Mouse (Mus musculus) intestine, embryonic 14.5 days (tissue): ENCODE data around the gene Ptprn2. TPM values are rescaled to one million over a fixed set of nuclear protein-coding genes. Genes with fewer than 3 reads are reported as not detected.

Experiments
- ATAC-seq: fragments of 200-750 bp; cut with Nextera tagmentation; replicated peaks from 2 replicates; pipeline ENCODE4 v1.8.0; 2017; ENCODE audit warnings: low read depth, moderate number of reproducible peaks, moderate TSS enrichment, moderate library complexity; ENCODE audit not compliant: low FRiP score, low TSS enrichment
- DNase-seq: peaks from one replicate; pipeline ENCODE4 v3.0.0-alpha.2; 2018; ENCODE audit warnings: low spot score
- H3K27ac ChIP-seq: fragments of 300-500 bp; sonication (generic); 2 replicates; pipeline ENCODE4 v1.5.1; 2014; ENCODE audit warnings: low read depth, mild to moderate bottlenecking, control low read depth
- H3K27me3 ChIP-seq: fragments of 300-500 bp; sonication (generic); replicated peaks from 2 replicates; pipeline ENCODE4 v1.6.1; 2014; ENCODE audit warnings: low read length, control low read depth; ENCODE audit not compliant: control insufficient read depth, insufficient read depth
- H3K36me3 ChIP-seq: fragments of 300-500 bp; sonication (generic); 2 replicates; pipeline ENCODE4 v1.6.1; 2014; ENCODE audit warnings: low read length, control low read depth; ENCODE audit not compliant: control insufficient read depth, insufficient read depth
- H3K4me1 ChIP-seq: fragments of 300-500 bp; sonication (generic); replicated peaks from 2 replicates; pipeline ENCODE4 v1.6.1; 2014; ENCODE audit warnings: low read length, control low read depth, mixed read lengths; ENCODE audit not compliant: control insufficient read depth, insufficient read depth
- H3K4me2 ChIP-seq: fragments of 300-500 bp; sonication (generic); 2 replicates; pipeline ENCODE4 v1.6.1; 2014; ENCODE audit warnings: low read length
- H3K4me3 ChIP-seq: fragments of 300-500 bp; sonication (generic); 2 replicates; pipeline ENCODE4 v1.5.1; 2014; ENCODE audit warnings: low read depth, low read length, control low read depth, mixed read lengths
- H3K9ac ChIP-seq: fragments of 300-500 bp; sonication (generic); 2 replicates; pipeline ENCODE4 v1.6.1; 2014; ENCODE audit warnings: mild to moderate bottlenecking, low read length
- H3K9me3 ChIP-seq: fragments of 300-500 bp; sonication (generic); 2 replicates; pipeline ENCODE4 v1.6.1; 2016; ENCODE audit warnings: low read length, control low read depth; ENCODE audit not compliant: control insufficient read depth
- WGBS: fragments of 180-500 bp; shearing (Covaris S2); extraction: QIAGEN DNeasy Blood & Tissue Kit; methylation state at CpG from one replicate; pipeline ENCODE4 v1.1.7; 2014; 5-methylcytosine and 5-hydroxymethylcytosine counted together
- polyA plus RNA-seq: library from polyadenylated mRNA; unstranded; fragments of >200 nt; fragmentation: Nextera tagmentation; extraction: Ambion mirVana; gene quantifications from 2 replicates; pipeline ENCODE4 v1.2.1, GENCODE M21; 2014

Ptprn2 gene
- polyA plus RNA-seq, 1 experiment from 2014 or later = 2.0 TPM

GRCm38 (mm10) chr12:117221909-117222308 is 736.4 kb downstream of the Ptprn2 start:
- DNase-seq (no peak), ATAC-seq (no peak)
- H3K27ac ChIP-seq = no peak overlapping the region
- H3K4me2 ChIP-seq = no peak overlapping the region
- no peak overlapping the region for H3K4me3 ChIP-seq
- no peaks in the 10 kb centered on the region for H3K4me1 ChIP-seq
- no peak overlapping the region for H3K9ac ChIP-seq
- H3K27me3 ChIP-seq = no peaks in the 10 kb centered on the region
- WGBS = 79% methylated on average over 4 of the region's 4 CpGs
- no peaks in the 10 kb centered on the region for H3K36me3 ChIP-seq
- H3K9me3 ChIP-seq = no peaks in the 10 kb centered on the region

GRCm38 (mm10) chr12:117224036-117224435 is 738.5 kb downstream of the Ptprn2 start:
- no peaks in the 10 kb centered on the region for H3K4me1 ChIP-seq
- no peaks in the 10 kb centered on the region for H3K27me3 ChIP-seq
- ATAC-seq (no peak), DNase-seq (no peak)
- 60% methylated on average over 1 of the region's 1 CpGs for WGBS
- H3K4me3 ChIP-seq = no peak overlapping the region
- H3K27ac ChIP-seq = no peak overlapping the region
- H3K9ac ChIP-seq = no peak overlapping the region
- no peak overlapping the region for H3K4me2 ChIP-seq
- H3K9me3 ChIP-seq = no peaks in the 10 kb centered on the region
- no peaks in the 10 kb centered on the region for H3K36me3 ChIP-seq

GRCm38 (mm10) chr12:117227236-117227635 is 741.7 kb downstream of the Ptprn2 start:
- Histone ChIP-seq H3K4me1 (no peaks in the 10 kb centered on the region), H3K36me3 (no peaks in the 10 kb centered on the region), H3K9me3 (no peaks in the 10 kb centered on the region), H3K27me3 (no peaks in the 10 kb centered on the region), H3K27ac (no peak overlapping the region), H3K9ac (no peak overlapping the region), H3K4me2 (no peak overlapping the region), H3K4me3 (no peak overlapping the region)
- no peak for DNase-seq
- 64% methylated on average over 3 of the region's 3 CpGs for WGBS
- no peak for ATAC-seq

- Histone ChIP-seq H3K9me3 (no peaks in the 10 kb centered on the region), H3K4me1 (no peaks in the 10 kb centered on the region), H3K9ac (no peak overlapping the region), H3K4me3 (no peak overlapping the region), H3K27ac (no peak overlapping the region), H3K36me3 (no peaks in the 10 kb centered on the region), H3K4me2 (no peak overlapping the region), H3K27me3 (no peaks in the 10 kb centered on the region)
- no peak for ATAC-seq
- WGBS = 82% methylated on average over 4 of the region's 4 CpGs
- DNase-seq = no peak
These were observed 743.9 kb downstream of the Ptprn2 start for GRCm38 (mm10) chr12:117229442-117229841.

- 77% methylated on average over 6 of the region's 6 CpGs for WGBS
These were observed 744.8 kb downstream of the Ptprn2 start for GRCm38 (mm10) chr12:117230282-117230681.

GRCm38 (mm10) chr12:117231850-117232249 is 746.3 kb downstream of the Ptprn2 start:
- no peaks in the 10 kb centered on the region for H3K36me3 ChIP-seq
- no peak overlapping the region for H3K27ac ChIP-seq
- H3K27me3 ChIP-seq = no peaks in the 10 kb centered on the region
- no peak overlapping the region for H3K4me3 ChIP-seq
- 77% methylated on average over 5 of the region's 5 CpGs for WGBS
- no peak overlapping the region for H3K9ac ChIP-seq
- no peak for ATAC-seq
- H3K9me3 ChIP-seq = no peaks in the 10 kb centered on the region
- H3K4me1 ChIP-seq = no peaks in the 10 kb centered on the region
- H3K4me2 ChIP-seq = no peak overlapping the region
- no peak for DNase-seq

More at GRCm38 (mm10) chr12:117230282-117230681, 744.8 kb downstream of the Ptprn2 start:
- Histone ChIP-seq H3K4me3 (no peak overlapping the region), H3K36me3 (no peaks in the 10 kb centered on the region), H3K4me1 (no peaks in the 10 kb centered on the region), H3K4me2 (no peak overlapping the region), H3K27me3 (no peaks in the 10 kb centered on the region), H3K9ac (no peak overlapping the region), H3K27ac (no peak overlapping the region), H3K9me3 (no peaks in the 10 kb centered on the region)
- ATAC-seq (no peak), DNase-seq (no peak)

- no peaks in the 10 kb centered on the region for H3K4me1 ChIP-seq
- H3K9ac ChIP-seq = no peak overlapping the region
- no peaks in the 10 kb centered on the region for H3K27me3 ChIP-seq
- H3K9me3 ChIP-seq = no peaks in the 10 kb centered on the region
- no peaks in the 10 kb centered on the region for H3K36me3 ChIP-seq
- H3K27ac ChIP-seq = no peak overlapping the region
- DNase-seq (no peak), ATAC-seq (no peak)
- no peak overlapping the region for H3K4me3 ChIP-seq
- H3K4me2 ChIP-seq = no peak overlapping the region
These were observed 749.6 kb downstream of the Ptprn2 start for GRCm38 (mm10) chr12:117235114-117235513.

- H3K4me3 ChIP-seq = no peak overlapping the region
- H3K36me3 ChIP-seq = no peaks in the 10 kb centered on the region
- H3K9ac ChIP-seq = no peak overlapping the region
- no peak for DNase-seq
- 77% methylated on average over 4 of the region's 4 CpGs for WGBS
- H3K4me1 ChIP-seq = no peaks in the 10 kb centered on the region
- no peak for ATAC-seq
- no peaks in the 10 kb centered on the region for H3K27me3 ChIP-seq
- no peak overlapping the region for H3K27ac ChIP-seq
- no peak overlapping the region for H3K4me2 ChIP-seq
- no peaks in the 10 kb centered on the region for H3K9me3 ChIP-seq
These were observed 750.7 kb downstream of the Ptprn2 start for GRCm38 (mm10) chr12:117236020-117236734.

- H3K4me1 ChIP-seq = no peaks in the 10 kb centered on the region
- no peaks in the 10 kb centered on the region for H3K27me3 ChIP-seq
- no peaks in the 10 kb centered on the region for H3K9me3 ChIP-seq
- no peak overlapping the region for H3K4me3 ChIP-seq
- H3K9ac ChIP-seq = no peak overlapping the region
- no peak overlapping the region for H3K4me2 ChIP-seq
- H3K36me3 ChIP-seq = no peaks in the 10 kb centered on the region
- no peak for ATAC-seq
- DNase-seq = no peak
- H3K27ac ChIP-seq = no peak overlapping the region
- WGBS = 76% methylated on average over 3 of the region's 3 CpGs
These were observed 751.5 kb downstream of the Ptprn2 start for GRCm38 (mm10) chr12:117236981-117237380.
